Mouse (Mus musculus) kidney, adult 2 months (tissue): ENCODE results near the gene Naglu.

Experiments
- CTCF ChIP-seq: fragments of 200-500 bp; conservative IDR thresholded peaks from 2 replicates; pipeline ENCODE4 v1.5.1; 2011; ENCODE audit warnings: low read depth, mild to moderate bottlenecking, control low read depth, low read length, moderate library complexity, mixed read lengths; ENCODE audit not compliant: insufficient read depth, insufficient read length
- POLR2A ChIP-seq: fragments of 200-500 bp; IDR thresholded peaks from one replicate; pipeline ENCODE4 v1.6.1; 2011; ENCODE audit warnings: low read depth, low read length, control low read depth

- TF ChIP-seq POLR2A (no peak), CTCF (no peak)
Observed at GRCm38 (mm10) chr11:101081659-101082058, 11.8 kb downstream of the Naglu start.
